Mouse (Mus musculus) stomach, embryonic 16.5 days (tissue): ENCODE data around the gene Plcb3. TPM values are rescaled to one million over a fixed set of nuclear protein-coding genes. Genes with fewer than 3 reads are reported as not detected.

Experiments used
- ATAC-seq: fragments of 200-750 bp; cut with Nextera tagmentation; 2 replicates; pipeline ENCODE4 v1.8.0; 2017; ENCODE audit warnings: moderate number of reproducible peaks, moderate TSS enrichment; ENCODE audit not compliant: insufficient read depth, low FRiP score
- H3K27ac ChIP-seq: fragments of 300-500 bp; sonication (generic); 2 replicates; pipeline ENCODE4 v1.5.1; 2014; ENCODE audit warnings: low read length
- H3K27me3 ChIP-seq: fragments of 300-500 bp; sonication (generic); 2 replicates; pipeline ENCODE4 v1.6.1; 2014; ENCODE audit warnings: low read length, control low read depth, mixed read lengths; ENCODE audit not compliant: control insufficient read depth, insufficient read depth
- H3K36me3 ChIP-seq: fragments of 300-500 bp; sonication (generic); 2 replicates; pipeline ENCODE4 v1.6.1; 2014; ENCODE audit warnings: low read length; ENCODE audit not compliant: control insufficient read depth, insufficient read depth
- H3K4me1 ChIP-seq: fragments of 300-500 bp; sonication (generic); 2 replicates; pipeline ENCODE4 v1.6.1; 2014; ENCODE audit warnings: low read length, control low read depth, mixed read lengths; ENCODE audit not compliant: control insufficient read depth, insufficient read depth
- H3K4me2 ChIP-seq: fragments of 300-500 bp; sonication (generic); 2 replicates; pipeline ENCODE4 v1.6.1; 2014; ENCODE audit warnings: low read depth, low read length, mixed read lengths
- H3K4me3 ChIP-seq: fragments of 300-500 bp; sonication (generic); replicated peaks from 2 replicates; pipeline ENCODE4 v1.5.1; 2014; ENCODE audit warnings: mild to moderate bottlenecking, low read length
- H3K9ac ChIP-seq: fragments of 300-500 bp; sonication (generic); 2 replicates; pipeline ENCODE4 v1.6.1; 2014; ENCODE audit warnings: low read length
- H3K9me3 ChIP-seq: fragments of 300-500 bp; sonication (generic); replicated peaks from 2 replicates; pipeline ENCODE4 v1.6.1; 2016; ENCODE audit warnings: low read length, control low read depth; ENCODE audit not compliant: control insufficient read depth
- WGBS: fragments of 180-500 bp; shearing (Covaris S2); extraction: QIAGEN DNeasy Blood & Tissue Kit; methylation state at CpG from one replicate; pipeline ENCODE4 v1.1.7; 2014; 5-methylcytosine and 5-hydroxymethylcytosine counted together
- microRNA-seq: library from miRNA; unstranded; fragments of <30 nt; microRNA quantifications from one replicate; pipeline ENCODE4, GENCODE M21; 2016
- polyA plus RNA-seq: library from polyadenylated mRNA; unstranded; fragments of >200 nt; fragmentation: Nextera tagmentation; extraction: Ambion mirVana; gene quantifications from 2 replicates; pipeline ENCODE4 v1.2.1, GENCODE M21; 2015

The Plcb3 gene
- polyA plus RNA-seq, 1 experiment from 2014 or later, result 65.4 TPM

DNA sequence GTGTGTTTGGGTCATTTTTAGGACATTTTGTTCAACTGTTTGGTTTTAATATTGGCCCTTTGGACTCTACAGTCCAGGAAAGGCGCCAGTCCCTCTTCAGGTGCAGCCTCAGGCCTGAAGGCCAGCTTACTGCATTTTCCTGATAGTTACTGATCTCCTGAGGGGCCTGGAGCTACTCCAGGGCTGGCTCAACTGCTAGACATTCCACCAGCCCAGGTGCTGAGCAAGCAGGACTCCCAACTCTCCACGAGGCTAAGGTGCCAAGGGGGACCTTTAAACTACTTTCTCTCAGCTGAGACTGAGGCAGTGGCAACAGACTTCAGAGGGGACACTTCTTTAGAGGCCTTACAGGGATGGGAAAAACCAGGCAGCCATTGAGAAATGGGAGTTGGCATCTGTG lies 71.4 kb downstream of the Plcb3 start:
- H3K36me3 ChIP-seq, result 0 out of 2 replicates have a peak, but pooled peaks cover 3% of the 10 kb centered on the region
- H3K4me1 ChIP-seq, result peaks cover 17% of the 10 kb centered on the region
- H3K27ac ChIP-seq, result no peak overlapping the region
- H3K9ac ChIP-seq, result no peak overlapping the region
- WGBS, result 74% methylated on average over 2 of the region's 2 CpGs
- H3K4me3 ChIP-seq, result no peak overlapping the region
- no peak for ATAC-seq
- no peaks in the 10 kb centered on the region for H3K9me3 ChIP-seq
- H3K27me3 ChIP-seq, result no peaks in the 10 kb centered on the region
- no peak overlapping the region for H3K4me2 ChIP-seq

DNA sequence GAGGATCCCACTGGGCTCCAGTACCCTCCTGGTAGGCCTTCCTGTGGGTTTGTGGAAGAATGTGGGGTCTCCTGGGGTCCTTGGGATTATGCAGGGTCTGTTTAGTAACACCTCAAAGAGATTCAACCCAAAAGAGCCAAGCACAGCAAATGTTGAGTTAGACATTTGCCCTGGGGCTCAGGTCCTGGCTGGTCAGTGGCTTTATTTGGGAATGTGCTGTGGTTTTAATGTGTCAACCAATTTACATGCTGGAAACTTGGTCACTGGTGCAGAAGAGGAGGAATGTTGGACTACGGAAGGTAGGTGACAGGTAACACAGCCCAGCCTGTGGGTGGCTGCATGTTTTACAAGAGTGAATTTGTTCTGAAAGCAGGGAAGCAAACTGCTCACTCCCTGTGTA lies 73.2 kb downstream of the Plcb3 start:
- Histone ChIP-seq H3K4me3 (no peak overlapping the region), H3K9ac (no peak overlapping the region), H3K27ac (no peak overlapping the region), H3K36me3 (0 out of 2 replicates have a peak, but pooled peaks cover 3% of the 10 kb centered on the region), H3K9me3 (no peaks in the 10 kb centered on the region), H3K4me2 (no peak overlapping the region), H3K27me3 (no peaks in the 10 kb centered on the region), H3K4me1 (peaks cover 7% of the 10 kb centered on the region)
- no peak for ATAC-seq
- 92% methylated on average over 1 of the region's 1 CpGs for WGBS

Small RNA genes within 50 kb of the gene (microRNA-seq; reads per million reads assigned to microRNA genes)
- 0.66 reads per million for gene Mir6990

Other genes starting within 250 kb of the Plcb3 start
- 35.5 and 39.6 TPM in 2 replicates for gene Rps6ka4, start 135.8 kb downstream of the Plcb3 start, polyA plus RNA-seq
- 1.1 and 1.3 TPM in 2 replicates for gene Ccdc88b, start 118.3 kb downstream of the Plcb3 start, polyA plus RNA-seq
- gene Trmt112, start 66.8 kb downstream of the Plcb3 start, polyA plus RNA-seq, result 111 and 122 TPM in 2 replicates
- gene Prdx5, start 66.4 kb downstream of the Plcb3 start, polyA plus RNA-seq, result 291 and 307 TPM in 2 replicates
- gene Esrra, start 54.7 kb downstream of the Plcb3 start, polyA plus RNA-seq, result 17.8 and 18.0 TPM in 2 replicates
- gene Catsperz, start 51.1 kb downstream of the Plcb3 start, polyA plus RNA-seq, result 1.8 and 2.8 TPM in 2 replicates
- gene Kcnk4, start 42.0 kb downstream of the Plcb3 start, polyA plus RNA-seq, result 0.68 and 0.79 TPM in 2 replicates
- gene Bad, start 34.6 kb downstream of the Plcb3 start, polyA plus RNA-seq, result 87.1 and 89.0 TPM in 2 replicates
- gene Gpr137, start 34.0 kb downstream of the Plcb3 start, polyA plus RNA-seq, result 20.2 and 22.1 TPM in 2 replicates
- 53.7 and 70.6 TPM in 2 replicates for gene Ppp1r14b, start 1.5 kb downstream of the Plcb3 start, polyA plus RNA-seq
- 153 and 158 TPM in 2 replicates for gene Fkbp2, start 4.0 kb upstream of the Plcb3 start, polyA plus RNA-seq
- gene Vegfb, start 11.2 kb upstream of the Plcb3 start, polyA plus RNA-seq, result 19.0 and 19.7 TPM in 2 replicates
- 28.8 TPM in 2 replicates for gene Dnajc4, start 16.1 kb upstream of the Plcb3 start, polyA plus RNA-seq
- 22.9 and 26.6 TPM in 2 replicates for gene Nudt22, start 19.6 kb upstream of the Plcb3 start, polyA plus RNA-seq
- gene Trpt1, start 19.7 kb upstream of the Plcb3 start, polyA plus RNA-seq, result 10.7 and 12.0 TPM in 2 replicates
- 17.3 and 18.4 TPM in 2 replicates for gene Fermt3, start 43.0 kb upstream of the Plcb3 start, polyA plus RNA-seq
- 198 and 202 TPM in 2 replicates for gene Stip1, start 63.5 kb upstream of the Plcb3 start, polyA plus RNA-seq
- 10.0 and 14.0 TPM in 2 replicates for gene Macrod1, start 80.3 kb upstream of the Plcb3 start, polyA plus RNA-seq
- gene Flrt1, start 129.3 kb upstream of the Plcb3 start, polyA plus RNA-seq, result 3.4 and 3.6 TPM in 2 replicates
- 157 and 169 TPM in 2 replicates for gene Otub1, start 229.8 kb upstream of the Plcb3 start, polyA plus RNA-seq
- 986 and 1,009 TPM in 2 replicates for gene Cox8a, start 241.1 kb upstream of the Plcb3 start, polyA plus RNA-seq